Mouse (Mus musculus) layer of hippocampus, postnatal 14 days (tissue): Measurements from ENCODE around the gene Vdr. TPM values are rescaled to one million over a fixed set of nuclear protein-coding genes. Genes with fewer than 3 reads are reported as not detected.

ENCODE experiments used
- DNase-seq, 2 experiments: peaks; one replicate each; pipeline ENCODE4 v3.0.0; 2021 to 2022; ENCODE audit warnings: low spot score in 2 of 2, mixed read lengths in 1 of 2
- total RNA-seq, 2 experiments: library from RNA; stranded (reverse); gene quantifications; 2 replicates each; pipeline ENCODE4 v1.2.3; 2021

Gene Vdr
- total RNA-seq, 2 experiments from 2014 or later = 0.43 TPM; not detected in 1

DNA sequence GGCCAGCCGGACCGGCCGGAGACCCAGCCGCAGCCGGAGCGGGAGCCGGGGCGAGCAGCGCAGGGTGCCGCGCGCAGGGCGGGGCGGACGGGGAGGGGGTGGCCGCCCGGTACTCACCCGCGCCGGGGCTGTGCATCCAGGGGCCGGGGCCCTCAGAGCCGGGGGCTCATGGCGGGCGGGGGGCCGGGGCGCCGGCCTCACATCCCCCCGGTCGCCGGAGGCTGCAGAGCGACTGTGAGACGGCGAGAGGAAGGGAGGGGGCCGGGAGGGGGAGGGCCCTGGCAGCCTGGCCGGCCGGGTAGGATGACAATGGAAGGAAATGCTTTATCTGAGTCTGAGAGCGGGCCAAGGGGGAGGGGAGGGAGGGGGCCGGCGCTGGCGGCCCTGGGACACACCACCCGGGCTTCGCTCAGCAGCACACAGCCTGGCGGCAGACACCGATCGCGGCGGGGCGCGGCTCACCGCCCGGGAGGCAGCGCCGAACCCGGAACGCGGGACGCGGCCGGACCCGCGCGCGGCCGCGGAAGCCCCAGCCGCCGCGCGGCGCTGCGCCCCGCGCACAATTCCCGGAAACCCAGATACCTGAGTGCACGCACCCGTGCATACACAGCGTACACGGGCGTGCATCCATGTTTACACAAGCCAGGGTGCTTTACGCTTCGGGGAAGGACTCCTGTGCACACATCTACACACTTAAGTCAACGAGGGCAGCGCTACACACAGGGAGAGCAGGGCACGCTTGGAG lies 79.0 kb downstream of the Vdr start:
- peak in 1 of 2 experiments; percentile 60 for DNase-seq

DNA sequence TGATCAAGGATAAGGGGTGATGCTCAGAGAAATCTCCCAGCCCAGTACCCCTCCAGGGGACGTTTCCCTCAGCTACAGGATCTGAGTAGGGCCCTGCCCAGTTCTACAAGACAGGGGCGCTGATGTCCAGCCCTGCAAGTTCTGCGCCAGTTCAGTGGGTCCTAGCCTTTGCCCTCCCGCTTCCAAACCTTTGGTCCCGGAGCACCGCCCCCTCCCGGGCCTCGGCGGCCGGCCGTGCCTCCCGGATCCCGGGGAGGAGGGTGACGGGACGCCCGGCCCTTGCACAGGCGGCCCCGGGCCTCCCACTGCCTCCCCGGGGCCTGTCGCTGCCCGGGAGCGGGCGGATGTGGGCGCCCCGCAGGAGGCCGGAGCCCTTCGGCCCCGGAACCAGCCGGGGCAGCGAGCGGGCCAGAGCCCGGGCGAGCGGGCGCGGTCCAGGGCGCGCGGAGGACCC lies 79.6 kb downstream of the Vdr start:
- peak in 1 of 2 experiments; percentile 47 for DNase-seq

DNA sequence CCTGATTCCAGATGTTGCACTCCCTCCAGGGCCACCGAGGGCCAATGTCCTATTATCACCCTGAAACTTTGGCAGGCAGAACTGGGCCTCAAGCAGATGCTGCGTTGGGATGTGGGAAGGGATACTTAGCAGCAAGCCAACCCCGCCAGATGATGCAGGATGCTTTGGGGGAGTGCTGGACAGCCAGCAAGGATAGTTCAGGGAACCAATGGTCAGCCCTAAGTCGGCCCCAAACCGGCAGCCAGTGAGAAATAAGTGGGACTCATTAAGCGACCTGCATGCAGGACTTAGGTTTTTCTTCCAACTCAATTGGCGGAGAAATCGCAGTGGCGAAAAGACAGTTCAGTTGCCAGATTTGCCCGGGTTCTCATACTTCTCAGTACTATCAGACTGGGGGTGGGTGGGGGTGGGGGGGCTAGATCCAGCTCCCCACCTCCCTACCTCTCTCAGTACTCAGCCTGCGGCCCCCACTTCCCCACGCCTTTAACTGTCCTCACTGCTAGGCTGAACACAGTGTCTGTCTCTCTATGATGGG lies 80.1 kb downstream of the Vdr start:
- no peak for DNase-seq

DNA sequence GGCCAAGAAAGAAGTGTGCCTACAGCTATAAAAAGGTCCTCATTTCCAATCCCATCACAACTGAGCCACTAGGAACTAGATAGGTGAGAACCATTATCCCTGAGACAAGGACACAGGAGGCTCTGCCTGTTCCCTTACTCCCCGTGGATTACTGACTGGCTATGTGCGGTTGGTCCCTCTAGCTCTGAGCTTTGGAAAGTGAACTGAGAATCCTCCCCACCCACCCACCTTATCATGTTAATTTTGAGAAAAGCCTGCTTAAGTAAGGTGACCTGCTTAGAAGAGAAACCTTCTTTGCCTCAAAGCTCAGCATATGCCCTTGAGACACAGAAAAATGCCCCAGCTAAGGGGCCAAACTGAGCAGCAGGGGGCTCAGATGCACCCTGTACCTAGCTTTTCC lies 81.0 kb downstream of the Vdr start:
- no peak for DNase-seq

DNA sequence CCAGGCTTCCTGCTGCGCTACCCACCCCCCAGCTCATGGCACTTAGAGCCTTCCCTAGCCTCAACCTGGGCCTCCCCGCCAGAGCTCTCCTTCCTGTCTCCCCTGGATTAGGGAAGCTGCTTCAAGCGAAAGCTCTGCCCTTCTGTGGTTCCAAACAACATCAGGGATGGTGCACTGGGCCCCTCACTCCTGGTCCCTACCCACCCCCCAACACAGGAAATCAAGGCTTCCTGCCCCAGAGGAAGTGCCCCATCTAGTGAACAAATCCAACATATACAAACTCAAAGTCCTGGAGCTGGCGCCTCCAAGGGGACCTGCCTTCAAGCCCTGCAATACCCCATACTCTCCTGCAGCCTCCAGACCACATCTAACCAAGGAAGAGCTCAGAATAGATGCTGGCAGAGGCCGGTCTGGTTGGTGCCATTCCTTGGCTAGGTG lies 81.5 kb downstream of the Vdr start:
- no peak for DNase-seq

DNA sequence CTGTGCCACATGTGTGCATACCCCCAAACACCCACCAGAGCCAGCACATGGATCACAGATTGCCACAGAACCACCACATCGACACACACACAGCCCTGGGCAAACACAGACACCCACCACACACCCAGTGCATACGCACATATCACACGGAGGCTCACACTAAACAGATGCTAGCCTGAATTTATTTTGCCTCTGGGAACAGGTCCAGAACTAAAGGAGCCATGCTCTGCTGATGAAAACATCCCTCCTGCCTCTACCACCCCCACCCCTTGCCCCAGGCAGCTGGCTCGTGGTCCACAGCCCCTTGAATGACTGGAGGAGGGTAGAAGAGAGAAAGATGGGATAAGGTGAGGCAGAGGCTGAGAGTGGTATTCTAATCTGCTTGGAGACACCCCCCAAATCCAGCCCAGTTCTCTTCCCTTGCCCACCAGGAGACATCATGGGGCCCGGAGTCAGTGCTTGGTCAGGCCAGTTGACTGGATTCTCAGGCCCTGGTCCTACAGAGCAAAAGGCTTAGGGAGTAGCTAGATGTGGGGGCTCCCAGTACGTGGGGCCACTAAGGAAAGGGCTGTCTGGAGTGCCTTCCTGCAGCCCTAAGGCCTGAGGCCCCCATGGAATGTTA lies 82.1 kb downstream of the Vdr start:
- no peak for DNase-seq

DNA sequence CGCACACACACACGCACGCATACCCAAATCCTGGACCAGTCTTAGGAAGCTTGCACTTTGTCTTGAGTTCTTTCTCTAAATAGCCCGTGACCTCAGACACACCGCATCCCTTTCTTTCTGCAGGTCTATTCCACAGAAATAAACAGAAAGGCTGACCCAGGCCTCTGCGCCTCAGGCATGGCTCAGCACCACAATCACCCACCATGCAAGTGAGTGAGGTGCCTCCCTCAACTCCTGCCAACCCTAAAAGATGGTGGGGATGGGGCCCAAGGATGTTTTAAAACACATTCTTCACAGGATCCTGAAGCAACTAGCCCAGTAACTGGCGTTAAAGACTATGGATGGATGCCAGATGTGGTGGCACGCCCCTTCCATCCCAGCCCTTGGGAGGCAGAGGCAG lies 83.0 kb downstream of the Vdr start:
- no peak for DNase-seq

DNA sequence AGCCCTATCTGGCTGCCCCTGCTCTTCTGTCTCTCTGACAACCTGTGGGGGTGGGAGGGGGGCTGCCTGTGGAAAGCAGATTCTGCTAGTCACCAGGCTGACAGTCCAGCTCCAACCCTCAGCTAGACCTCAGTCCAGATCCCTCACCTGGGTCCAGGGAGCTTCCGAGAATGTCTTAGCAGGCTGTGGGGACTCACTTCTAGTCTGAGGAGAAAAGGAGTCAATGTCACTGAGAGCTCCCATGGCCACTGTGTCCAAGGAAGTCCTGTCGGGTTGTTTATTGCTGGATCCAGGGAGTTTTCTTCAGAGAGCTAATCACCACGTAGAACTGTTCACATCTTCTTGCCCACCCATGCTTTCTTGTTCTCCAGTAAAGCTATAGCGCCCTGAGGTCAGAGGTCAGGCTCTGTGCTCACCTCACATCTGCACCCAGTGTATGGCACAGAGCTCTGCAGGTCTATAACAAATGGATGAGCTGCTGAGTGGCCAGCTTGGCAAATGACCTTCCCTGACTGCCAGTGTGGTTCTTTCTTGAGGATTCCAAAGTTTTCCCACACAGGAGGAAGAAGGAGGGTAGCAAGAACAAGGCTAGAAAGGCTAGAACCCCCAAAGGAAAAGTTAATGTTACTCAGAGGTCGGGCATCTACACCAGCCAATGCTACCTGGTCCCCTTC lies 83.7 kb downstream of the Vdr start:
- DNase-seq = no peak

DNA sequence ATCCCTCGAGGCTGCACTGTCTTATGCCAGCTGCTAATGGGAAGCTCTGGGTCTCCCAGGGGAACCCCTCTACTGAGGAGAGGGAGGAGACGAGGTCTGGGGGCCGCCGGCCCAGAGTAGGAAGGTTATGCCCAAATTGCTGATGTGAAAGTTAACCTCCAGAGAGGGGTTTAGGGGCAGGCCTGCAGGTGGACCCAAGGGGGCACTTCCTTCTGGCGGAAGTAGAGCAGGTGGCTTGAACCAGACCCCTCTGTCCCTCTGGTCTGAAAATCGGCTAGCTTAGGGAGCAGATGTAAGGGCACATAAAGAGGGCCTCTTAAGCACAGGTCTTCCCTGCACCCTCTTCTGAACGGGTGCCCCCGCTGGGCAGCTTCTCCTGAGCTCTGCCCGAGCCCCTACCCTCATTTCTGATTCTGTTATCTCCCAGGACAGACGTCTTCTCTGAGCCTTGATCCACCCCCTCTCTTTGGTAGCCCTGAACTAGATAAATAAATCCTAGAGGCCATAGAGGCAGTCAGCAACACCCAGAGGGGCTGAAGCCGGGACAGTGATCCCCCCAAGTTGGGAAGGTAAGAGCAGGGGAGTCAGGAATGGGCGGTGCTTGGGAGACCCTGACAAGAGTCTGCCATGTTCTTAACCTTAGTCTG lies 84.4 kb downstream of the Vdr start:
- no peak for DNase-seq

DNA sequence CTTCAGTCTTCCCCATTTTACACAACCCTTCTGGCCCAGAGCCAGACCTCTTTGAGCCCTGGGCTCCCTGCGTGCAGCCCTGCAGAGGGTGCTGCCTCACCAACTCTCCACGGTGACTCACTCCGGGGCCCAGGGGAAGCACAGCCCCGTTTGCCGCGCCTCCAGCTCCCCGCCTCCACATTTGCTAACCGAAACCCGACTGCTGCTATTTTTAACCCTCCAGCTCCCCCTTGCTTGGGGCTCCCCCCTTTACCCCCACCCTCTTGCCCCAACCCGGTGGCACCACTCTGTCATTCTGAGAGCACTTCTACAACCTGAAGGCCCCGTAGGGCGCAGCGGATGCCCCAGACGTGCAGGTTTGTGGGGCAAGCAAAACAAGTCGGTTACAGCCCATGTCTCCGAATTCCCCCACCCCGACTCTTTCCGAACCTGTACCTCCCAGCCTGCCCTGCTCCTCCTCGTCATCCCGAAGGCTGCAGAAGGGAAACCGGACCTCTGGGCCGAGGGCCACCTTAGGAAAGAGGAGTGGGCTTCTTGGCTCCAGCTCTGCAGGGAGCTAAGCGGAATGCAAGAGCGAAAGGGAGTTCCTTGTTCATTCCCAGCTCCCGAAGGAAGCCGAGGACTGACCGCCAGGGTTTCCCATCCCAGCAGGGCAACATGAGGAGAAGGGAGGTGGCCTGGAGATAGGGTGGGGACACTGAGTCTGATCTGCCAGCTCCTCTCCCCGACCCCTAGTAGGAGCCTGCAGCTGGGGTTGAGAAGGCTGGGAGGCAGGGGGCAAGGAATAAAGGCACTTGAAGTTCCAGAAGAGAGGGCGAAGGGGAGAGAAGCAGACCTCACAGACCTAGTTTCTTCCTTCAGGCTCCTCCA lies 85.1 kb downstream of the Vdr start:
- peak in 1 of 2 experiments; percentile 58 for DNase-seq

DNA sequence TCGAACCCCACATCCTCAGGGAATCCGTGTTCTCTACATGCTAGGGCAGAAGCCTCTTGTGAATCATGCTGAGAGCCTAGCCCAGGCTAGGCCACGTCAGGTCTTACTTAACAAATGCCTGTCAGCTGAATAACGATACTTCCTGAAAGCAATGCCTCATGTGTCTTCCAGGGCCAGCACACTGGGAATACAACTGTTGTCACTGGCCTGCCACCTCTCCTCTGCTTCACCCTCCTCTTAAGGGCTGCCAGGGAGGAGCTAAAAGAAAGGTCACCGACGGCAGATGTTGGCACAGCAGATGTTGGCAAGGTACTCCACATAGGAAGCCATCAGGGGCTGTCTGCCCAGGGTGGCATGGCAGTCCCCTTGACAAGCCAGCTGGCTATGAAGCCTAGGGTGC lies 86.4 kb downstream of the Vdr start:
- DNase-seq = no peak

DNA sequence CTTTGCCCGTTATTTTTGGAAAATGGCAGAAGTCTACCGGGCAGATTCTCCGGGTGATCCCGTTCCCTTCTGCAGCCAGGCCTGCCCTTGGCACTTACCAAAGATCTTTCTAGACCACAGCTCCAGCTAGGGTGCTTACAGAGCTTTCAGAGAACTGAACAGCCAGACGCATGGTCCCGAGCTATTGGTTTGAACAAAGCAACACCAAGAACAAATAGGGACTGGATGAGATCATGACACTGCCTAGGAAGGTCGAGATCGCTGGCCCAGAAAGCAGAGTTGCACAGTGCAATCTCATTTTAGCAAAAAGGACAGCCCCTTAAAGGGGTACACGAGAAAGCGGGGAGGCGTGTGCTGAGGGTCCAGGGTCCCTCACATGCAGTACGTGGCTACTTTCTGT lies 87.0 kb downstream of the Vdr start:
- DNase-seq = no peak

DNA sequence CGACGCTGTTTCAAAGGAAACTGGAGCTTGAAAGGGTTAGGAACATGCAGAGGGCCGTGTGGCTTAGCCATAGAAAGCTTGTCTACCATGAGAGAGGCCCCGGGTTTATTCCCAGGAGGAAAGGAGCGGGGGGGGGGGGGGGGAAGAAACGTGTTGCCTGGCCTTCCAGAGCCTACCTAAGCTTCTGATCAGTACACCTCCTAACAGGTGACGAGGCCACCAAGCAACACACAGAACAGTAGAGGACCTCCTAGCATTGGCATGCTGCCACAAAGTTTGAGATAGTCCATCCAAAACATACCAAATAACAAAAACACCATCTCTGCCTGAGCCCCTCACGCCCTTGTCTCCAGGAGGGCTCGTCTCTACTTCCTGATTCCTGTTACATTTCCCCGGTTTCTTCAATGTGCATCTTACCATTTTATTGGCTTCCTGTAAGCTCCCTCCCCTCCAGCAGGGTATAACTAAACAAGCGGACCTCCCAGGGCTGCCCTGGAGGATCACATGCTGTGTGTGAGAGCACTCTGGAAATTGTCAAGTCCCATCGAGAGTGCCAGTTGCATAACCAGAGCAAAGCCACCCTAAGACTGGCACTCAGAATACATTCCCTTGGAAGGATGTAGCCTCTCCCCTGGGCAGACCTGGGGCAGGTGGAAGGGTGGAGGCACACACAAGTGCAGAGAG lies 87.7 kb downstream of the Vdr start:
- no peak for DNase-seq

DNA sequence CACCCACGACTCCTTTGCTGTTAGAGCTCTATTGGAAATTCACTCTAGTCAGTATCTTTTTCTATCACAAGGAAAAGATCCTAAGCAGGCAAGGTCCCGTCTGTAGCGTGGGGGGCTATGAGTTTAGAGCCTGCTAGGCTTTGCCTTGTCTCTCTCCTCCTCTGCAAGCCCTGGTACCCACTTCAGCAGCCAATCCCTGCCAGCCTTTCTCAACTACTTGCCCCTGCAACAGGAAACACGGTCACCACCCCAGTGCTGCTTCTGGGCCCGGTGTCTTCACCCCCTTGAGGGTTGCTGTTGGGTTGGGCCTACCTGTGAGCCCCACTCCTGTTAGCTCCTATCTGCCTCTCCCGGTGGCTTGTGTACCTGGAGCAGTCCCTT lies 88.5 kb downstream of the Vdr start:
- no peak for DNase-seq

DNA sequence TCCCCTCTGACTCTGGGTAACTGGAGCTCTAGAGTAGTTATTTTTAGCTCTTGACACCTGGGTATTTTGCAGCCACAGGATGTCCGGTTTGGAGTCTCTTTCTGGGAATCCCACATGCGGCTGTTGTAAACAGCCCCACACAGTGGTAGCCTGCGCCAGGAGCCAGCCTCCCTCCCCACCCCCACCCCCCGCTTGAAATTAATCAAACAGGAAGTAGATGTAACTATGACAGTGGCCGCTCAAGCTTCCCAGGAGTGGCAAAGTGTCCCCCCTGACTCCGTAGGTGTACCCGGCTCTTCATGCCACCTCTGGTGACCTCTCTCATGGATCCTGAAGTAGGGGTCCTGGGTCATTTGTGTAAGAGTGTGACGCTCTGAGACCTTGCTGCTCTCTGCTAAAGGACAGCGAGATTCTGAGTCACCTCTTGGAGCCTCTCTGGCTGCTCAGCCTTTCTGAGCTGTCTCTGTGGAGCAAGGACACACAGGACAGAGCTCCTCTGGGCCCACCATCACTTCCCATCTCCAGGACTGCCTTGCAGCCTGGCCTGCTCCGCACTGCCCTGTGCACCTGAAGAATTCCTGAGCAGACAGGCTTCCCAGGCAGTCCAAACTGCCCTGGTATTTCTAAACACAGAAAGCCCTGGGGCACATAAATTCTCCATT lies 89.0 kb downstream of the Vdr start:
- DNase-seq = no peak

DNA sequence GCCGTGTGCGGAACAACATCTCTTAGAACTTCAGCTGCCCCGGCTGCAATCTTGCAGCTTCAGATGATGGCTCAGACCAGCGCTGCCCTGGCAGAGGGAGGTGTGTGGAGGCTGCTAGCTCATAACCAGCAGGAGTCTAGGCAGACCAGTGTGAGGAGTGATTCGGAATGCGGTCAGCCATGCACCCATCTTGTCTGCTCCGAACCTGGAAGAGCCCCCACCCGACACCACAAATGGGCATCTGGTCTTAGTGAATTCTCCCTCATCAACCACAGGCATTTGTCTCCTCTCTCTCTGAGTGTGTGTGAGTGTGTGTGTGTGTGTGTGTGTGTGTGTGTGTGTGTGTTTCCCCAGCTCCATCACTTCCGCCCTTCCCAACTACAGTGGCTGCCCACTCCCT lies 90.5 kb downstream of the Vdr start:
- DNase-seq = no peak

DNA sequence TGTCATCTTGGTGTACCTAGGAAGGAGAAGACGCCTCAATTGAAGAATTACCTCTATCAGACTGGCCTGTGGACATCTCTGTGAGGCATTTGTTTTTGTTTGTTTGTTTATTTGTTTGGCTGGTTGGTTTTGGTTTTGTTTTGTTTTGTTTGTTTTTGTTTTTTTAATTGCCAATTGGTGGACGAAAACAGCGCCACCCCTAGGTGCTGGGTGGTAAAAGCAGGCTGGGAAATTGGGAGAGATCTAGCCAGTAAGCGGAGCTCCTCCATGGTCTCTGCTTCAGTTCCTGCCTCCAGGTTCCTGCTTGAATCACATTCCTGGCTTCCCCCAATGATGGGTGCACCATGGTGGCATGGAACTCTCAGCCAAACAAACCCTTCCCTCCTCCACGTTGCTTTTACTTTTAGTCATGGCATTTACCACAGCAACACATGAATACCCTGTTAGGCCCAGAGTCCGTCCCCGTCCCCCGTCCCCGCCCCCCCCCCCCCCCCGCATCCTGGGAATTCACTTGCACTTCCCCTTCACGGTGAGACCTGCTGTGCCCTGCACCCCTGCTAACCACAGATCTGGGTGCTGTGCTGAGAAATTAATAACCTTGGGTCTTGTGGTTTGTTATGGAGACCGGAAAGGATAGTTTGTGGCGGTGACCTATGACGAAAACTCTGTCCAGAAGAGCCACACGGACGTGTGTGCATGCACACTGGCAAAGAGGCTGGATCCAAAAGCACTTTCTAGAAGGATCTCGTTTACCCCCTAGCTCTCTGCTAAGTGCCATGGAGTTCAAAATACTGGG lies 94.0 kb downstream of the Vdr start:
- DNase-seq = no peak

DNA sequence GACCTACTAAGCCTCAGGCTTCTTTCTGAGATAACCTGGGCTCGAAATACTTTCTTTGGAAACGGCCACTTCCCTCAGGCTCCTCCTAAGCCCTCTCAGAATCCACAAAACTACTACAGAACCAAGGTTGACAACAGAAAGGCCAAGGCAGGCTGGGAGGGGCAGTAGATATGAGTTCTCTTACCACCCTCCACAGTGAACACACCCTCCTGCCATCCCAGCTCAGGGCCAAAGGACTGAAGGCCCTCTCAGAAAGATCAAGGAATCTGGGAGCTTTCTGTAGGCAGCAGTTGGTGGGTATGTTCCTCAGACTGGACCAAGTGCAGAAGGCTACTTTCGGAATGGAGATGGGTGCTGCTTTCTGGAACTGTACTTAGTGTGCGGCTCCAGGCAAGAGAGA lies 95.2 kb downstream of the Vdr start:
- no peak for DNase-seq

DNA sequence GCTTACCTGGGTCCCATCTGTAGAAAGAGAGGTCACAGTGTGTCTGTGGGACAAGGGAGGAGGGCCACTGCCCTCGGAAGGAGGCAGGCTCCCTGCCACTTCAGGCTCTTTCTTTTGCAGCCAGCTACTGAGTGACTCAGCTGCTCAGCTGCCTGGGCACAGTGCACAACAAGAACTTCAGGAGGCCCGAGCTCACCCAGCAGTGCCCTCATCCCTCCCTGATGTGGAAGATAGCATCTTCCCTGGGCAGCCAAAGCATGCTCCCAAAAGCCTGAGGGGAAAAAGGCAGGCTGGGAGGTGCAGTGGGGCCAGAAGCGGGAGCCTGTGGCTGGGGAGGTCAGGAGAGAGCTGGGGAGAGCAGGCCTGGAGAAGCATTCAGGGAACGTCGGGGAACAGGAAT lies 95.7 kb downstream of the Vdr start:
- DNase-seq = no peak
